Mouse (Mus musculus) C2C12 (cell line): Measurements from ENCODE around the gene Pold2.

Source experiments
- CEBPB ChIP-seq: IDR thresholded peaks from one replicate; pipeline ENCODE4 v1.6.1; 2011; ENCODE audit warnings: low read depth, mild to moderate bottlenecking, control low read depth, moderate library complexity
- CTCF ChIP-seq: IDR thresholded peaks from one replicate; pipeline ENCODE4 v1.5.1; 2011; ENCODE audit not compliant: control insufficient read depth, insufficient read depth, insufficient read length
- FOSL1 ChIP-seq: IDR thresholded peaks from one replicate; pipeline ENCODE4 v1.8.0; 2011; ENCODE audit warnings: mild to moderate bottlenecking, low read length; ENCODE audit not compliant: poor library complexity, insufficient read depth, severe bottlenecking
- MYOD1 ChIP-seq: IDR thresholded peaks from one replicate; pipeline ENCODE4 v1.6.1; 2011; ENCODE audit warnings: low read depth; ENCODE audit not compliant: control insufficient read depth, insufficient read length
- MYOG ChIP-seq: IDR thresholded peaks from one replicate; pipeline ENCODE4 v1.6.1; 2011; ENCODE audit not compliant: control insufficient read depth, insufficient read length; ENCODE audit errors: extremely low read depth
- USF1 ChIP-seq: IDR thresholded peaks from one replicate; pipeline ENCODE4 v1.6.1; 2011; ENCODE audit warnings: low read depth, mild to moderate bottlenecking, control low read depth, moderate library complexity

- TF ChIP-seq CTCF (no peak), MYOG (no peak), FOSL1 (no peak), USF1 (no peak), MYOD1 (no peak), CEBPB (no peak)
Observed at GRCm38 (mm10) chr11:5914940-5915339, 36.8 kb upstream of the Pold2 start.
